Mouse (Mus musculus) heart, embryonic 10.5 days (tissue): ENCODE measurements at regions not wholly inside any gene's neighbourhood (a gene's known extent, or its start where the extent isn't known, plus 50 kb on each side); places are given as distances from the start of the nearest gene placed in this dataset.

ENCODE experiments used
- DNase-seq: peaks from one replicate; pipeline ENCODE4 v3.0.0-alpha.2; 2017; ENCODE audit warnings: low spot score
- H3K27ac ChIP-seq: fragments of 300-500 bp; sonication (generic); 2 replicates; pipeline ENCODE4 v1.5.1; 2016; ENCODE audit warnings: mild to moderate bottlenecking
- H3K27me3 ChIP-seq: fragments of 300-500 bp; sonication (generic); 2 replicates; pipeline ENCODE4 v1.6.1; 2016; ENCODE audit warnings: mild to moderate bottlenecking; ENCODE audit not compliant: poor library complexity, insufficient read depth, severe bottlenecking
- H3K36me3 ChIP-seq: fragments of 300-500 bp; sonication (generic); 2 replicates; pipeline ENCODE4 v1.6.1; 2016; ENCODE audit warnings: mild to moderate bottlenecking, moderate library complexity
- H3K4me1 ChIP-seq: fragments of 300-500 bp; sonication (generic); 2 replicates; pipeline ENCODE4 v1.6.1; 2016; ENCODE audit warnings: mild to moderate bottlenecking
- H3K4me3 ChIP-seq: fragments of 300-500 bp; sonication (generic); 2 replicates; pipeline ENCODE4 v1.5.1; 2016; ENCODE audit warnings: mild to moderate bottlenecking, moderate library complexity
- H3K9me3 ChIP-seq: fragments of 300-500 bp; sonication (generic); 2 replicates; pipeline ENCODE4 v1.6.1; 2016; ENCODE audit warnings: mild to moderate bottlenecking, moderate library complexity
- WGBS: fragments of 180-500 bp; shearing (Covaris S2); methylation state at CpG from one replicate; pipeline ENCODE4 v1.1.7; 2016; 5-methylcytosine and 5-hydroxymethylcytosine counted together

- H3K4me1 ChIP-seq, result peaks cover 18% of the 10 kb centered on the region
- H3K27me3 ChIP-seq, result peaks cover 17% of the 10 kb centered on the region; the same call in 1 of the 2 replicates
- H3K4me3 ChIP-seq, result no peak overlapping the region
- no peaks in the 10 kb centered on the region for H3K9me3 ChIP-seq
- H3K27ac ChIP-seq, result peak overlapping the region; percentile 73
- H3K36me3 ChIP-seq, result no peaks in the 10 kb centered on the region
- 32% methylated on average over 10 of the region's 10 CpGs for WGBS
- no peak for DNase-seq
Observed at GRCm38 (mm10) chrX:12466312-12466711, 121.3 kb upstream of the Atp6ap2 start.

DNA sequence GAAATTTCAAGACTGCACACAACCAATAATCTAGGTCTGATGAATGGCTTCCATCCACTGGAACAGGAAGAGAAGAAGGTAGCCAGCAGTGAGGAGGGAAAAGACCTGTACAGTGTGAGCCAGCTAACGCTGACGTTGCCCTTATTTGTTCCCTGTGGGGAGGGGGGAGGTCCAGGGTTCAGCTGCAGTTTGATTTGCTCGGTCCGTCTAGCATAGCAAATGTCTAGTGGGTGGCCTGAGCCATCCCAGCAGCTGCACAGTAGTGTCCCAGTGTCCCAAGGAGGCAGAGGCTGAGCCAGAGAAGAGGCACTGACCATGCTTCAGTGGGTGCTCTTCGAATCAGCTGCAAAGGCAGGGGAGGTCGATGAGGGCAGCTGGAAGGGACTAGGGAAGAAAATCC, 120.7 kb upstream of the Atp6ap2 start:
- WGBS, result 36% methylated on average over 6 of the region's 6 CpGs

DNA sequence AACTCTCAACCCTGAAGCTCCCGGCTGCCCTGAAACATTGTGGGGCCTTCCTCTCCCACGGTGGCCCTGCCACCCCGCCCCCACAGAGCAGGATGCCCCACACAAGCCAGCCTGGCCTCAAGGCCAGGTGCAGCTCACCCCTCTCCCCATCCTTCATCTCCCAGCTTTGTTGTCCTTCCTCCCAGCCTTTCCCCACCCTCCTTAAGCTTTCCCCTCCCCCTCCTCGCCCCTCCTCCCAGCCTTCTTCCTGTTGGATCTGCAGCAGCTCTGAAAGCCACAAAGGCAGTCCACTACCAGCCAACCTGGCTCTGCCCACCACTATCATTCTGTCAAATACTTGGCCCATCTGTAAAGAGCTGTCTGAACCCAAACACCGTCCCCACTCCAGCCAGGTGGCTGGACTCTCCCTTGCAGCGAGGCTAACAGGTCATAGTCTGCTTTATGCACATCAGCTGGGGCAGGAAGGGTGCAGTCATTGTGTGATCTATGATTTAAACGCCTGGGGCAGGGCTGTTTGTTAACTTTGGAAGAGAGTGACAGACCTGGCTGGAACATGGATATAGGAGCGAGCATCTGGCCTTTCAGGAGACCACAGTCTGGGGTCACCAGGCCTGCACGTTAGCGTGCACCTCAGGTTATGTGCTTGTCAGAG, 119.9 kb upstream of the Atp6ap2 start:
- DNase-seq, result no peak
- WGBS, result 48% methylated on average over 10 of the region's 10 CpGs

More for the DNA sequence above, 120.7 kb upstream of the Atp6ap2 start:
- Histone ChIP-seq H3K4me3 (no peak overlapping the region), H3K9me3 (no peaks in the 10 kb centered on the region), H3K36me3 (no peaks in the 10 kb centered on the region), H3K4me1 (peaks cover 18% of the 10 kb centered on the region), H3K27me3 (peaks cover 17% of the 10 kb centered on the region; the same call in 1 of the 2 replicates), H3K27ac (peak overlapping the region; percentile 73)
- DNase-seq, result no peak

DNA sequence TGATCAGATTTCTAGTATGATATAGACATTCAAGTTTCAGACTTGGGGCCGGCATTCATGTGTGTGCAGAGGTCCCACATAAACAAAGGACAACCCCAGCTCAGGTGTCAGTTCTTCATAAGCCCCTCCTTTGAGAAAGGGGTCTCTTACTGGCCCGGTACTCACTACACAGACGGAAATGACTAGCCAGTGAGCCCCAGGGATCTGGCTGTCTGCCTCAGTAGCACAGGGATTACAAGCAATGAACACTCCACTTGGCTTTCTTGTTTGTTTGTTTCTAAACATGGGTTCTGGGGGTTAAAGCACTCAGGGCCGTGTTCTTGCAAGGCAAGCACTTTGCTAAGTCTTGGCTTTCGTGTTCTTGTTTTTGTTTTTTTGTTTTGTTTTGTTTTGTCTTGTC, 115.3 kb upstream of the Atp6ap2 start:
- Histone ChIP-seq H3K27me3 (peaks cover 37% of the 10 kb centered on the region), H3K27ac (no peak overlapping the region), H3K4me3 (no peak overlapping the region), H3K9me3 (no peaks in the 10 kb centered on the region), H3K36me3 (no peaks in the 10 kb centered on the region), H3K4me1 (peaks cover 6% of the 10 kb centered on the region)
- no peak for DNase-seq
- 63% methylated on average over 5 of the region's 5 CpGs for WGBS

More for the DNA sequence above, 119.9 kb upstream of the Atp6ap2 start:
- H3K27ac ChIP-seq, result peak overlapping the region; percentile 73
- peaks cover 18% of the 10 kb centered on the region for H3K4me1 ChIP-seq
- H3K36me3 ChIP-seq, result no peaks in the 10 kb centered on the region
- peaks cover 22% of the 10 kb centered on the region; the same call in 1 of the 2 replicates for H3K27me3 ChIP-seq
- no peaks in the 10 kb centered on the region for H3K9me3 ChIP-seq
- H3K4me3 ChIP-seq, result no peak overlapping the region

DNA sequence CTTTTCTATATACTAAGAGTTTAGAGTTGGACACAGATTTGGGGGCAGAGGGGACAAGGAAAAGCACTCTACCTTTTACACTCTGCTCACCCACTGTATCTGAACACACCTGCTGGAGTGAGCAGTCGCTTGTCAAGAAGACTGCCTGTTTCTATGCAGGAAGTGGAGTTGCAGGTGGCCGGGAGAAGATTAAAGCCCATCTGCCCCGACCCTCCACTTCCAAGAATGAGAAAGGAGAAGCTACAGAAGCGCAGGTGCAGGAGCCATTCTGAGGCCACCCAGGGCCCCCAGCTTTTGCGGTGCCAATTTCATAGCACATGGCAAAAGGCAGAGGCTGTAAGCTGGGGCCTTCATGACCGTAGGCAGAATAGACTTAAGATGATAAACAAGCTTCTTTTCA, 108.4 kb upstream of the Atp6ap2 start:
- no peak for DNase-seq
- H3K4me1 ChIP-seq, result no peaks in the 10 kb centered on the region
- H3K9me3 ChIP-seq, result no peaks in the 10 kb centered on the region
- no peak overlapping the region for H3K27ac ChIP-seq
- no peak overlapping the region for H3K4me3 ChIP-seq
- H3K36me3 ChIP-seq, result no peaks in the 10 kb centered on the region
- peaks cover 24% of the 10 kb centered on the region for H3K27me3 ChIP-seq
- WGBS, result 72% methylated on average over 6 of the region's 6 CpGs

GRCm38 (mm10) chrX:12490957-12491356, 96.6 kb upstream of the Atp6ap2 start:
- WGBS, result 75% methylated on average over 7 of the region's 7 CpGs

DNA sequence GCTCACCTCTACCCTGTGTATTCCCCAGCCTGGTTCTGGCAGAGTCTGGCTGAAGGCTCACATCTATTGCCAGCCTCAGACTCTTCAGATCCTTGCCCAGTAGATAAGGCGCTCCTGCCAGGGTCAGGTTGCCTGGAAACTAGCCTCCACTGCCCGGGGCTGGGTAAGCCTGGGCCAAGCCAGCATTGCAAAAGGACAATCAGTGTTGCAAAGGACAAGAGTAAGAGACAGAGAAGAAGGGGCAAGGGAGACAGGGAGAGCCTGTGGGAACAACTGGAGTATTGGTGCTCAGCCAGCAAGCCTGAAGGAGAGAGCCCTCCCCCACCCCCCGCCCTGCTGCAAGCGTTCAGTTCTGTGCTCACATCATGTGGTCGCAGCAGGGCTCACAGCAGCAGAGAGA, 94.4 kb upstream of the Atp6ap2 start:
- 57% methylated on average over 5 of the region's 5 CpGs for WGBS
- H3K36me3 ChIP-seq, result no peaks in the 10 kb centered on the region
- no peak overlapping the region for H3K4me3 ChIP-seq
- H3K27ac ChIP-seq, result no peak overlapping the region
- H3K4me1 ChIP-seq, result no peaks in the 10 kb centered on the region
- DNase-seq, result no peak
- no peaks in the 10 kb centered on the region for H3K9me3 ChIP-seq
- H3K27me3 ChIP-seq, result peaks cover 15% of the 10 kb centered on the region; the same call in 1 of the 2 replicates

More at GRCm38 (mm10) chrX:12490957-12491356, 96.6 kb upstream of the Atp6ap2 start:
- Histone ChIP-seq H3K27ac (no peak overlapping the region), H3K27me3 (peaks cover 15% of the 10 kb centered on the region; the same call in 1 of the 2 replicates), H3K4me1 (no peaks in the 10 kb centered on the region), H3K4me3 (no peak overlapping the region), H3K36me3 (no peaks in the 10 kb centered on the region), H3K9me3 (no peaks in the 10 kb centered on the region)
- DNase-seq, result no peak

DNA sequence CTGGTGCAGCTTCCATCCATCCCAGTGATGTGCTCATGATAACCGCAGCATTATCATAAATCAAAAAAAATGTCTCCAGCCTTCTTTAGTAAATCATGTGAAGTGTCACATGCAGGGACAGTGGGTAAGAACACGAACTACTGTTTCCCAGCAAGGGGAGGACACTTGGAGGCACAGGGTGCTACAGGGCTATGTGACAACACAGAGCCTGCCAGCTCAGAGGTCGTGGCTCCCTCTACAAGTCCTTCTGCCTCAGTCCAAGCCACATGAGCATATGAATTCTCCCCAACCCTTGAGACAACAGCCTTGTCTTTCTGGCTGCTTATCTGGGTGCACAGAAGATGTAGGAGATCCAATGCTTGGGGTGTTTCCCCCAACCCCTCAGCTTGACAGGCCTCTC, 93.7 kb upstream of the Atp6ap2 start:
- Histone ChIP-seq H3K27me3 (peaks cover 15% of the 10 kb centered on the region; the same call in 1 of the 2 replicates), H3K27ac (no peak overlapping the region), H3K36me3 (no peaks in the 10 kb centered on the region), H3K4me3 (no peak overlapping the region), H3K4me1 (no peaks in the 10 kb centered on the region), H3K9me3 (no peaks in the 10 kb centered on the region)
- DNase-seq, result no peak
- 51% methylated on average over 3 of the region's 3 CpGs for WGBS

GRCm38 (mm10) chrX:12494535-12494934, 93.1 kb upstream of the Atp6ap2 start:
- Histone ChIP-seq H3K36me3 (no peaks in the 10 kb centered on the region), H3K4me3 (no peak overlapping the region), H3K27me3 (peaks cover 15% of the 10 kb centered on the region; the same call in 1 of the 2 replicates), H3K9me3 (no peaks in the 10 kb centered on the region), H3K4me1 (no peaks in the 10 kb centered on the region), H3K27ac (no peak overlapping the region)
- no peak for DNase-seq
- WGBS, result 67% methylated on average over 6 of the region's 6 CpGs

DNA sequence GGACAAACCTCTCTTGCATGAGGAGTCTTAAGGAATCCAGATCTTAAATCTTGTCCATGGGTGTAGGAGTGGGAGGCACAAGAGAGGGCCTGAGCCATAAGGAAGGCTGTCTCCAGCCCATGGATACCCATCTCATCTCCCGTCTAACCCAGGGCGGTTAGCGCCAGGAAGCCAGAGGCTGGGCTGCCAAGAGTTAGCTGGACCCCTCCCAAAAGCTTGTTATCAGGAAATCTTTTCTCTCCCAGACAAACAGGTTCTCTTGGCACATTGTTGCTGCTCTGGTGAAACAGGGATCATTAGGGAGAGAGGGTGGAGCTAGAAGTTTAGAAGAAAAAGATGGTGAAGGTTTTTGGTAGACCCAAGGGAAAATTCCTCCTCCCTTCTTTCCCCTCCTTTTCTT, 87.0 kb upstream of the Atp6ap2 start:
- DNase-seq, result no peak
- H3K27me3 ChIP-seq, result peaks cover 28% of the 10 kb centered on the region
- WGBS, result 83% methylated on average over 3 of the region's 3 CpGs

GRCm38 (mm10) chrX:12502364-12502763, 85.2 kb upstream of the Atp6ap2 start:
- H3K9me3 ChIP-seq, result no peaks in the 10 kb centered on the region
- no peaks in the 10 kb centered on the region for H3K4me1 ChIP-seq
- DNase-seq, result no peak
- peaks cover 36% of the 10 kb centered on the region for H3K27me3 ChIP-seq
- H3K27ac ChIP-seq, result no peak overlapping the region
- WGBS, result 80% methylated on average over 4 of the region's 4 CpGs
- H3K4me3 ChIP-seq, result no peak overlapping the region
- H3K36me3 ChIP-seq, result no peaks in the 10 kb centered on the region

More for the DNA sequence above, 87.0 kb upstream of the Atp6ap2 start:
- Histone ChIP-seq H3K9me3 (no peaks in the 10 kb centered on the region), H3K27ac (no peak overlapping the region), H3K36me3 (no peaks in the 10 kb centered on the region), H3K4me3 (no peak overlapping the region), H3K4me1 (no peaks in the 10 kb centered on the region)

GRCm38 (mm10) chrX:12503581-12503980, 84.0 kb upstream of the Atp6ap2 start:
- Histone ChIP-seq H3K4me3 (no peak overlapping the region), H3K9me3 (no peaks in the 10 kb centered on the region), H3K27ac (no peak overlapping the region), H3K4me1 (no peaks in the 10 kb centered on the region), H3K36me3 (no peaks in the 10 kb centered on the region), H3K27me3 (peaks cover 36% of the 10 kb centered on the region)
- WGBS, result 63% methylated on average over 1 of the region's 1 CpGs
- no peak for DNase-seq

DNA sequence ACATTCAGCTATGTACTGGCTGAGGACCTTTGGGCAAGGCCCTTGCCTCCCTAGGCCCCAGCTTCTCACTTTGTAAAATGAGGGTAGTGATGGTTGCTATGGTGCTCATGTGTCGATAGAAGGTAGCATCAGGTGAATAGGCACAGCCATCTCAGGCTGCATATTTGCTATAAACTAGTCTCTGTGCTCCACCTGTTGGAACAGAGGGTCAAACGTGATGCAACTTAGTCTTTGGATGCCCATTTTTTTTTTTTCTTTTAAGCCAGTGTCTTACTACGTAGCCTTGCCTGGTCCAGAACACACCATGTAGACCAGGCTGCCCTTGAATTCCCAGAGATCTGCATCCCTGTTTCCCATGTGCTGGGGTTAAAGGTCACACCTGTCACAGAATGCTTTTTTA, 76.5 kb upstream of the Atp6ap2 start:
- H3K4me3 ChIP-seq, result no peak overlapping the region
- no peaks in the 10 kb centered on the region for H3K4me1 ChIP-seq
- WGBS, result 67% methylated on average over 3 of the region's 3 CpGs
- H3K36me3 ChIP-seq, result no peaks in the 10 kb centered on the region
- no peak overlapping the region for H3K27ac ChIP-seq
- H3K27me3 ChIP-seq, result peaks cover 11% of the 10 kb centered on the region
- H3K9me3 ChIP-seq, result no peaks in the 10 kb centered on the region
- no peak for DNase-seq

- H3K27ac ChIP-seq, result no peak overlapping the region
- H3K4me1 ChIP-seq, result no peaks in the 10 kb centered on the region
- no peak overlapping the region for H3K4me3 ChIP-seq
- DNase-seq, result no peak
- no peaks in the 10 kb centered on the region for H3K27me3 ChIP-seq
- 88% methylated on average over 3 of the region's 3 CpGs for WGBS
- no peaks in the 10 kb centered on the region for H3K36me3 ChIP-seq
- no peaks in the 10 kb centered on the region for H3K9me3 ChIP-seq
Observed at GRCm38 (mm10) chrX:12525044-12525443, 62.6 kb upstream of the Atp6ap2 start.
